Mouse (Mus musculus): ENCODE measurements around the gene Gm10272. TPM values are rescaled to one million over a fixed set of nuclear protein-coding genes. Genes with fewer than 3 reads are reported as not detected.
"Not testable (repeated sequence)": the region's sequence is repeated elsewhere in the genome, so short reads cannot be mapped to it uniquely, and the experiment has no call there.

The Gm10272 gene
- total RNA-seq (2015; ENCODE audit: low replicate concordance) = not detected in 2 replicates
- not detected in 2 replicates for total RNA-seq (2017; ENCODE audit: low replicate concordance)

- no peak for ATAC-seq (replicated peaks; ENCODE audit: low FRiP score, poor library complexity, severe bottlenecking)
These were observed at the start of gene Gm10272 for GRCm38 (mm10) chr10:77706326-77706725. TSS of gene Gm10272 (plus strand) at chr10:77706626.

DNA sequence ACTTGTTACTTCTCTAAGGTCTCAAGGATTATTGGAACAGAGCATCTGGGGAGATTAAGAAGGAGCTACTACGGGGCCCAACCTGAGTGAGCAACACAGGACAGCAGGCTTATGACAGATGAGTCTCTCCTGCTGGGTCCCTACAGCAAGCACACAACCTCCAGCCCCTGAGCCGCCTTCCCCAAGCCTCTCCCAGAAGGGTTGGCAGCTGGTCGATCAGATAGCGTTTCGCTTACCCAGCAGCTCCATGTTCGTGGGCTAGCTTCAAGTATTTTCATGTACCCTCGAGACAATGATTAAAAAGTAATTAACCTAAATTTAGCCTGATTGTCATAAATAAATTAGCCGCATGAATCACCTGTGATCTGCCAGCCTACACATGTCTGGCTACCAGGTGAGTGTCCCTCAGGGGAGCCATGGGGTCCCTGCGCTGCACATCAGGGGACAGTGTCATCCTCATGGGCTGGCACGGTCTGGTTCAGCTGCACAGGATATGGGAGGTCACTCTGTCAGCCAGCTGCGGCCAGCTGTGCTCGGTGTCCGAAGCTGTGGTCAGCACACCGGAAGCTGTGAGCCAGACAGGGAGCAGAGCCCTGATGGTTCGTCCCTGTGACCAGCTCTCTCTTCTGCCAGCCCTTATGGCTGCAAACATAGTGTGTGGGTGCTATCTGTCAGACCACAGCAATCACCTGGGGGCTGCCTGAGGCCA is 48.0 kb upstream of the Gm10272 start:
- no peak for ATAC-seq (replicated peaks; ENCODE audit: low FRiP score, poor library complexity, severe bottlenecking)

GRCm38 (mm10) chr10:77663949-77664665 is 42.3 kb upstream of the Gm10272 start:
- ATAC-seq (replicated peaks; ENCODE audit: low FRiP score, poor library complexity, severe bottlenecking) = no peak

GRCm38 (mm10) chr10:77666342-77666741 is 40.1 kb upstream of the Gm10272 start:
- ATAC-seq (replicated peaks; ENCODE audit: low FRiP score, poor library complexity, severe bottlenecking) = no peak

GRCm38 (mm10) chr10:77667402-77667801 is 39.0 kb upstream of the Gm10272 start:
- ATAC-seq (replicated peaks; ENCODE audit: low FRiP score, poor library complexity, severe bottlenecking) = no peak

DNA sequence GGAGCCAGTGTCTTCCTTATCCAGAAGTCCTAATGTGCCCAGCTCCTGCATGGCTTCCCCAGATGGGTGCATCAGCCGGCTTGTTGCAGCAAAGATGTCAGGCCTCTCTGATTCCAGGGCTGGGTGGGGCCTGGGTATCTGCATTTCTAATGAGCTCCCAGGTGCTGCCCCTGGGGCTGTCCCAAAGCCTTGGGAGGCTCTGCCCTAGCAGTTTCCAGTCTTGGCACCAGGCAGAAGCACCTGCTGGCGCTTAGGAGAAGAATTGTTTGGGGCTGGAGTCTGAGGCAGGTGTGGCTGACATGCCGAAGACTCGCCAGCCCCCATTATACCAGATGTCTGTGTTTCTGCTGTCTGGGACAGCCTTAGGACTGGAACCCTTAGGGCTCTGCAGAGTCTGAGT is 35.7 kb upstream of the Gm10272 start:
- no peak for ATAC-seq (replicated peaks; ENCODE audit: low FRiP score, poor library complexity, severe bottlenecking)

GRCm38 (mm10) chr10:77671519-77671918 is 34.9 kb upstream of the Gm10272 start:
- ATAC-seq (replicated peaks; ENCODE audit: low FRiP score, poor library complexity, severe bottlenecking) = no peak

DNA sequence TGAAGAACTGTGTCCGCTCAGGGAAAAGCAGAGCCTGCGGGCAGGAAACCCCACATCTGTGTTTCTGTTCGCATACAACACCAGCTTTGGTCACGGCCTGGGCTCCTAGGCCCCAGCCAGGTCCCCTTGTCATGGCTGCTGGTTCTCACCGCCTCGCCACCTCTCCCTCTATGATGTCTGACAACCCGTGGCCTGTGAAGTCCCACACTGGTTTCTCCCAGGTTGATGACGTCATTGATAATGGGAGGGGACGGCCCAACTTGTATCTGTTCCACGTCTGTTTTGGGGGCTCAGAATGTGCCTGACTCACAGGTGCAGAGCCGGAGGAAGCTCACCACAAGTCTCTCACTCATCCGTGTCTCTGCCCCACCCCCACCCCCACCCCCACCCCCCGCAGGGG is 32.7 kb upstream of the Gm10272 start:
- ATAC-seq (replicated peaks; ENCODE audit: low FRiP score, poor library complexity, severe bottlenecking) = no peak

GRCm38 (mm10) chr10:77677562-77677961 is 28.9 kb upstream of the Gm10272 start:
- no peak for ATAC-seq (replicated peaks; ENCODE audit: low FRiP score, poor library complexity, severe bottlenecking)

DNA sequence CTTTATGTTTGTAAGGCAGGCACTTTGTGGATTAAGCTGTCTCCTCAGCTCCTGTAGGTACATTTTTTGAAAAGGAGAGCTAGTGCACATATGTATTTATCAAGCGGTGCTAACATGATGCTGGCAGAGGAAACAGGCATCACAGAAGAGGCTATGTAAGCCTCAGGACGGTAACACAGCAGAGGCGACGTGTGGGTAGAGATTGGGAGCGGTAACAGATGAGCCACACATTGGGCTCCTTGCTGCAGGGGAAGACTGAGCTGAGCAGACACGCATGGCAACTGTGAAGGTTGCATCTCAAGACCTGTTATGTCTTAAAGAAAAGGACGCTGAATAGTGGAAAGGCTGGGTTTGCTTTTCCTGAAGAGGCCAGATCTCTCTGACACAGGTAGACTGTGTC is 23.4 kb upstream of the Gm10272 start:
- no peak for ATAC-seq (replicated peaks; ENCODE audit: low FRiP score, poor library complexity, severe bottlenecking)

DNA sequence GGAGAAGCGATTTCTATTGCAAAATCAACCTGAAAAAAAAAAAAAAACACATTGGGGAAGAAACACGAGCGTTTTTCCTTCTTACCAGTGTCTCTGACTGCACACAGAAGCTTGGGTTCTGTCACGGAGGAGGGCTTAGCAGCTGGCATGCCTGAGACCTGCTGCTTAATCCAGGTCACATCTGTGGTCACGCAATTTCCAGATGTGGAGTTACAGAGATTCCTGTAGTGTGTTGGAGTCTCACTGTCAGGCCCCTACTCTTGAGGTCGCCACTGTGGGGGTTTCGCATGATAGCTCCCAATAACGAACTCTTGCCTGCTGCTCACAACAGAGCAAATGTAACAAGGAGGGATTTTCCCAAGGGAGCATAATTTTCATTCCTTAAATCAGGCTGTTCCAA is 22.2 kb upstream of the Gm10272 start:
- ATAC-seq (replicated peaks; ENCODE audit: low FRiP score, poor library complexity, severe bottlenecking) = no peak

GRCm38 (mm10) chr10:77685895-77686664 is 20.3 kb upstream of the Gm10272 start, which contains the start of gene Tspear:
TSS of gene Tspear (plus strand) at chr10:77686569.
- no peak for ATAC-seq (replicated peaks; ENCODE audit: low FRiP score, poor library complexity, severe bottlenecking)

DNA sequence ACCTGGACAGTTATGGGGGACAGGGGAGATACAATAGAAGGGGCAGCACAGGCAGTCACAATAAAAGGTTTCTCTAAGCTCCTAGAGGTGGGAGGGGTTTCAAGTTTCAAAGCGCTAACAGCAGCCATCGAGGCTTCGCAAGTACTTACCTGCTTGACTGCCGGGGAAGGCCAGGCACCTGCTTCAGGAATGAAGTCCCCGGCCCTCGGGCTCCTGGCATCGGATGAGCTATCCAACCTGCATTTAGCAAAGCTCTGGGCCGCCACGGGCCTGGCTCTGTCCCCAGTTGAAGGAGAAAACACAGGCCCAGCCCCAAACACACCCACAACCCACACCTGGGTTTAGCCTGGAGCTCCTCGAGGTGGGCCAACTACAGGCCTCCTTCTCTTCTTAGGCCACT is 19.4 kb upstream of the Gm10272 start:
- ATAC-seq (replicated peaks; ENCODE audit: low FRiP score, poor library complexity, severe bottlenecking) = no peak

GRCm38 (mm10) chr10:77690356-77690807 is 16.0 kb upstream of the Gm10272 start, which contains the start of gene Gm19402:
TSS of gene Gm19402 (minus strand) at chr10:77690757.
- not testable (repeated sequence) for ATAC-seq (replicated peaks; ENCODE audit: low FRiP score, poor library complexity, severe bottlenecking)

DNA sequence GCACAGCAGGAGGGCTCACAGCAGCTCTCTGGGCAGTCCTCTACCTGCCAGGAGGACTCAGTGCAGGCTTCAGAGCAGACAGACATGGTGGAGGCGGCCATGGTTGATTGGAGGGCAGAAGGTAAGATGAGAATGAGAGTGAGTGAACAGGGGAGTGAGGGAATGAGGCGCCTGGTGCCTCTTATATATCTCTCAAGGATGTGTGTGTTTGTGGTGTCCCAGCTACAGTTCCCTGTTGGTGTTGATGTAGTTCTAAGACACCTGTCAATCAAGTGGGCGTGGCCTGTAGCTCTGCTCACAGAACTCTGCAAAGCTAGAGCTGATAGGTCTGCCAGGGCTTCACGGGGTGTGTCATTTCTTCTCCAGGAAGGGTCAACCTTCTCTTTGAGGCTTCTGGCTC is 9.3 kb upstream of the Gm10272 start, which contains the start of gene Gm9508:
Gm9508 (minus strand) TSS at position 101 of the 400 bp plus-strand sequence.
- no peak for ATAC-seq (replicated peaks; ENCODE audit: low FRiP score, poor library complexity, severe bottlenecking)

GRCm38 (mm10) chr10:77709831-77710230 is 3.4 kb downstream of the Gm10272 start:
- no peak for ATAC-seq (replicated peaks; ENCODE audit: low FRiP score, poor library complexity, severe bottlenecking)

- ATAC-seq (replicated peaks; ENCODE audit: low FRiP score, poor library complexity, severe bottlenecking) = not testable (repeated sequence)
These were observed 4.7 kb downstream of the Gm10272 start, which contains the start of gene Gm10024 for GRCm38 (mm10) chr10:77711157-77711556. TSS of gene Gm10024 (plus strand) at chr10:77711457.

GRCm38 (mm10) chr10:77713734-77714133 is 7.3 kb downstream of the Gm10272 start:
- ATAC-seq (replicated peaks; ENCODE audit: low FRiP score, poor library complexity, severe bottlenecking) = no peak

GRCm38 (mm10) chr10:77715507-77715906 is 9.1 kb downstream of the Gm10272 start, which contains the start of gene Gm10142:
TSS of gene Gm10142 (plus strand) at chr10:77715807.
- ATAC-seq (replicated peaks; ENCODE audit: low FRiP score, poor library complexity, severe bottlenecking) = no peak

GRCm38 (mm10) chr10:77720299-77720698 is 13.9 kb downstream of the Gm10272 start, which contains the start of gene Krtap12-1:
TSS of gene Krtap12-1 (plus strand) at chr10:77720599.
- not testable (repeated sequence) for ATAC-seq (replicated peaks; ENCODE audit: low FRiP score, poor library complexity, severe bottlenecking)
